Mouse (Mus musculus) limb, embryonic 15.5 days (tissue): ENCODE measurements around the gene Atl1. TPM values are rescaled to one million over a fixed set of nuclear protein-coding genes. Genes with fewer than 3 reads are reported as not detected.

Experiments used
- ATAC-seq: fragments of 200-750 bp; cut with Nextera tagmentation; 2 replicates; pipeline ENCODE4 v1.8.0; 2017; ENCODE audit warnings: low read depth, moderate TSS enrichment; ENCODE audit not compliant: insufficient number of reproducible peaks, low FRiP score, low TSS enrichment
- H3K27ac ChIP-seq: fragments of 300-500 bp; sonication (generic); 2 replicates; pipeline ENCODE4 v1.5.1; 2015; ENCODE audit warnings: moderate library complexity, mild to moderate bottlenecking, inconsistent platforms
- H3K27me3 ChIP-seq: fragments of 300-500 bp; sonication (generic); 2 replicates; pipeline ENCODE4 v1.6.1; 2015; ENCODE audit warnings: inconsistent platforms
- H3K36me3 ChIP-seq: fragments of 300-500 bp; sonication (generic); 2 replicates; pipeline ENCODE4 v1.6.1; 2015; ENCODE audit warnings: inconsistent platforms
- H3K4me1 ChIP-seq: fragments of 300-500 bp; sonication (generic); 2 replicates; pipeline ENCODE4 v1.6.1; 2015; ENCODE audit warnings: inconsistent platforms
- H3K4me2 ChIP-seq: fragments of 300-500 bp; sonication (generic); 2 replicates; pipeline ENCODE4 v1.6.1; 2015; ENCODE audit warnings: mild to moderate bottlenecking, inconsistent platforms
- H3K4me3 ChIP-seq: fragments of 300-500 bp; sonication (generic); 2 replicates; pipeline ENCODE4 v1.5.1; 2015; ENCODE audit warnings: mild to moderate bottlenecking, inconsistent platforms
- H3K9ac ChIP-seq: fragments of 300-500 bp; sonication (generic); 2 replicates; pipeline ENCODE4 v1.6.1; 2015; ENCODE audit warnings: inconsistent platforms
- H3K9me3 ChIP-seq: fragments of 300-500 bp; sonication (generic); 2 replicates; pipeline ENCODE4 v1.6.1; 2016; ENCODE audit warnings: inconsistent platforms
- WGBS: fragments of 180-500 bp; shearing (Covaris S2); methylation state at CpG from one replicate; pipeline ENCODE4 v1.1.7; 2015; 5-methylcytosine and 5-hydroxymethylcytosine counted together
- polyA plus RNA-seq: library from polyadenylated mRNA; unstranded; fragments of >200 nt; fragmentation: Nextera tagmentation; extraction: Ambion mirVana; gene quantifications from 2 replicates; pipeline ENCODE4 v1.2.1, GENCODE M21; 2015

The Atl1 gene
- polyA plus RNA-seq, 1 experiment from 2014 or later = 6.5 TPM

- Histone ChIP-seq H3K4me2 (no peak overlapping the region), H3K4me1 (peaks cover 37% of the 10 kb centered on the region), H3K27me3 (no peaks in the 10 kb centered on the region), H3K9me3 (no peaks in the 10 kb centered on the region), H3K9ac (no peak overlapping the region), H3K4me3 (no peak overlapping the region), H3K27ac (no peak overlapping the region), H3K36me3 (no peaks in the 10 kb centered on the region)
- ATAC-seq = no peak
- 66% methylated on average over 6 of the region's 6 CpGs for WGBS
Measured at GRCm38 (mm10) chr12:69887776-69888175, 4.6 kb upstream of the Atl1 start.

DNA sequence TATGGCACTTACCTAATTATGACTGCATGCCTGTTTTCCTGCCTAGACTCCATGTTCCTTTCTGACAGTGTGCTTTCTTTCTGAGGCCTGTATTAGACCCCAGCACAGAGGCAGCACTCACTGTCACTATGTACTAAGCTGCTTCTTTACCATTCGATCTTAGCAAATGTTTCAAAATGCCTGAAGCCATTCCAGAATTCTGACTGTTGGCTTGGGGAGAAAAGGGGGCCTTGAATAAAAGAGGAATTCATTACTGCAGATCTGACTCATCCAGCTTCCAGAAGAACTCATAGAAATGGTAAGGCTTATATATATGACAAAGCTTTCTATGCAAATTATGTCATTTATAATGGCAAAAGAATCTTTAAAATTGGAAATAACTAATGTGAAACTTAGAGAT is 4.1 kb upstream of the Atl1 start:
- Histone ChIP-seq H3K4me3 (no peak overlapping the region), H3K4me2 (no peak overlapping the region), H3K4me1 (peaks cover 37% of the 10 kb centered on the region), H3K27me3 (no peaks in the 10 kb centered on the region), H3K9ac (no peak overlapping the region), H3K27ac (no peak overlapping the region), H3K9me3 (no peaks in the 10 kb centered on the region), H3K36me3 (no peaks in the 10 kb centered on the region)
- no peak for ATAC-seq
- 50% methylated on average over 1 of the region's 1 CpGs for WGBS

- Histone ChIP-seq H3K36me3 (no peaks in the 10 kb centered on the region), H3K9me3 (no peaks in the 10 kb centered on the region), H3K27me3 (no peaks in the 10 kb centered on the region), H3K4me2 (peak overlapping the region; percentile 68), H3K27ac (peak overlapping the region; percentile 50; the same call in 1 of the 2 replicates), H3K4me1 (peaks cover 40% of the 10 kb centered on the region), H3K9ac (peak overlapping the region; percentile 2; the same call in 1 of the 2 replicates), H3K4me3 (peak overlapping the region; percentile 80)
- no peak for ATAC-seq
- 48% methylated on average over 6 of the region's 6 CpGs for WGBS
Measured at GRCm38 (mm10) chr12:69890051-69890450, 2.4 kb upstream of the Atl1 start.

- 13% methylated on average over 5 of the region's 5 CpGs for WGBS
- H3K36me3 ChIP-seq = no peaks in the 10 kb centered on the region
- no peak for ATAC-seq
- no peaks in the 10 kb centered on the region for H3K27me3 ChIP-seq
- peak overlapping the region; percentile 2; the same call in 1 of the 2 replicates for H3K9ac ChIP-seq
- H3K27ac ChIP-seq = peak overlapping the region; percentile 50
- peak overlapping the region; percentile 80 for H3K4me3 ChIP-seq
- H3K9me3 ChIP-seq = no peaks in the 10 kb centered on the region
- peaks cover 40% of the 10 kb centered on the region for H3K4me1 ChIP-seq
- H3K4me2 ChIP-seq = peak overlapping the region; percentile 68
Measured at GRCm38 (mm10) chr12:69890476-69890875, 1.9 kb upstream of the Atl1 start.

- 21% methylated on average over 3 of the region's 3 CpGs for WGBS
Measured at GRCm38 (mm10) chr12:69891721-69892120, 693 bp upstream of the Atl1 start.

GRCm38 (mm10) chr12:69893927-69894326 is 1.5 kb downstream of the Atl1 start:
- H3K9ac ChIP-seq = no peak overlapping the region
- H3K4me2 ChIP-seq = no peak overlapping the region
- H3K36me3 ChIP-seq = no peaks in the 10 kb centered on the region
- no peak overlapping the region for H3K27ac ChIP-seq
- H3K4me1 ChIP-seq = peaks cover 25% of the 10 kb centered on the region
- WGBS = 48% methylated on average over 6 of the region's 6 CpGs
- no peaks in the 10 kb centered on the region for H3K27me3 ChIP-seq
- H3K9me3 ChIP-seq = no peaks in the 10 kb centered on the region
- H3K4me3 ChIP-seq = no peak overlapping the region
- no peak for ATAC-seq

More at GRCm38 (mm10) chr12:69891721-69892120, 693 bp upstream of the Atl1 start:
- Histone ChIP-seq H3K27me3 (no peaks in the 10 kb centered on the region), H3K4me1 (peaks cover 40% of the 10 kb centered on the region), H3K27ac (peak overlapping the region; percentile 96), H3K4me2 (peak overlapping the region; percentile 68), H3K9ac (peak overlapping the region; percentile 95), H3K9me3 (no peaks in the 10 kb centered on the region), H3K36me3 (no peaks in the 10 kb centered on the region), H3K4me3 (peak overlapping the region; percentile 80)
- ATAC-seq = no peak

- no peaks in the 10 kb centered on the region for H3K36me3 ChIP-seq
- H3K4me2 ChIP-seq = no peak overlapping the region
- H3K27ac ChIP-seq = peak overlapping the region; percentile 52; the same call in 1 of the 2 replicates
- no peaks in the 10 kb centered on the region for H3K27me3 ChIP-seq
- H3K4me1 ChIP-seq = peaks cover 18% of the 10 kb centered on the region
- H3K4me3 ChIP-seq = no peak overlapping the region
- ATAC-seq = no peak
- 61% methylated on average over 2 of the region's 2 CpGs for WGBS
- H3K9me3 ChIP-seq = no peaks in the 10 kb centered on the region
- H3K9ac ChIP-seq = no peak overlapping the region
Measured at GRCm38 (mm10) chr12:69895046-69895445, 2.6 kb downstream of the Atl1 start.

DNA sequence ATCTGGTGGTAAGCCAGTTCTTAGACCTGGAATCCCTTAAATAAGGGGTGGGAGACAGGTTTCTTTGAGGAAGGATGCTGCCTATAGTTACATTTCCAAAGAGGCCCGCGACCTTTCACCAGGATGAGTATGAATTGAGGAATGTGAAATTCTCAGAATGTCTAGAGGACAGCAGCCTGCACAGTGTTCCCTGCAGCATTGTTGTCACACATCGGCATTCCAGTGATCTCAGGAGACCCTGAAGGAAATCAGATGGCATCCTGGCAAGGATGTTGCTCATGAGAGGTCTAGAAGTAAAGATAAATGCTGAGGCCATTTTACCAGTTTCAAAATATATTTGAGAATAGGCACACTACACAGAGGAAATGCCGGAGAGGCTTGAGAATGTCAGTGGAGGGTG is 5.7 kb downstream of the Atl1 start:
- no peak for ATAC-seq
- no peaks in the 10 kb centered on the region for H3K9me3 ChIP-seq
- no peak overlapping the region for H3K4me2 ChIP-seq
- no peaks in the 10 kb centered on the region for H3K27me3 ChIP-seq
- H3K36me3 ChIP-seq = no peaks in the 10 kb centered on the region
- H3K27ac ChIP-seq = no peak overlapping the region
- no peak overlapping the region for H3K9ac ChIP-seq
- peaks cover 3% of the 10 kb centered on the region for H3K4me1 ChIP-seq
- 79% methylated on average over 4 of the region's 4 CpGs for WGBS
- no peak overlapping the region for H3K4me3 ChIP-seq

DNA sequence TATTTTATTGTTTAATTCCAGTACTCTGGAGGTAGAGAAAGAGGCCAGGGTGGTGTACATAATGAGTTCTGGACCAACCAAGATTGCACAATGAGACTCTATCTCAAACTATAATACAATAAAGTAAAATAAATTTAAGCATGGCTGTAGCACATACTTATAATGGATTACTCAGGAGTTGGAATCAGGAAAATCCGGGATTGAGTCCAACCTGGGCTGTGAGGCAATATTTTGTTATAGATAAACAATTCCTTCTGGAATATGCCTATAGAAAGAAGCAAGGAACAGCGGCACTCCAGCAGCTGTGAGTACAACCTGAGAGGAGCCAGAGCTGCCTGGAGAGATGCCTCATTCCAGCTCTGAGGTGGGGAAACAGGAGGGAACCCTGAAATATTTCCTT is 12.6 kb downstream of the Atl1 start:
- no peak overlapping the region for H3K27ac ChIP-seq
- no peak overlapping the region for H3K9ac ChIP-seq
- 65% methylated on average over 2 of the region's 2 CpGs for WGBS
- no peak for ATAC-seq
- H3K4me3 ChIP-seq = no peak overlapping the region
- H3K9me3 ChIP-seq = no peaks in the 10 kb centered on the region
- H3K27me3 ChIP-seq = no peaks in the 10 kb centered on the region
- no peak overlapping the region for H3K4me2 ChIP-seq
- no peaks in the 10 kb centered on the region for H3K36me3 ChIP-seq
- peaks cover 12% of the 10 kb centered on the region for H3K4me1 ChIP-seq

DNA sequence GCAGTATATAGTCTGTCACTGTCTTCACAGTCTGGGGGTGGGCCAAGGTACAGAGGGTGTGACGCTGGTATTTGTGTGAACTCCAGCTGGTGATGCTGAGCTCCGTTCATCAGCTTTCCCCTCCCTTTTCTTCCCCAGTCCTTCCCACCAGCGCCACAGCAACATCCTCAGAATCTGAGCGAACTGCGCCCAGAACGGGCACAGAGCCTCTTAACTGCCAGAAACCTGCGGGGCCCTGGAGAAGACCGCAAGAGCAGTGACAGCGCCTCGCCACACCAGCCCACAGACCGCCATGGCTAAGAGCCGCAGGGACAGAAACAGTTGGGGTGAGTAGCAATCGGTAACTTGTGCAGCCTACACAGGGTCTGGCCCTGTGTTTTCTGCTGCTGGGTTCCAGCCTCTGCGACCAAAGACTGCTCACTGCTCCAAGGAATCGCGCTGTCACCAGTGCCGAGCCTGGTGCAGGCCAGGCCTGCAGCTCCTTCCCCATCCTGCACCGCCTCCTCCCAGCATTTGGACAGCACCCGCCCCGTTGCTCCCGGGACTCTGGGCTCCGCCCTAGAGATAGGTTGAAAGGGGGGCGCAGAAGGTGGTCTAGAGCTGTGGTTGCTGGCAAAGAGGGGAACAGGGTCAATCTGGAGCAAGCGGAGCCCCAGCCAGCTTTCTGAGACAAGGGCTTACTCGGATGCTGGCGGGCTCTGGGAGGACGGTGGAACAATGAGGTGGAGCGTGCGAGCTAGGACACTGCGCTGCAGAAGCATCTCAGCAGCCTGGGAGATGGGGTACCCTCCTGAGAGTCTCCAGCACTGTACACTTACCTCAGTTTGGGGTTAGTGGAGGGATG is 15.5 kb downstream of the Atl1 start:
- H3K36me3 ChIP-seq = no peaks in the 10 kb centered on the region
- no peak overlapping the region for H3K9ac ChIP-seq
- H3K4me1 ChIP-seq = peaks cover 12% of the 10 kb centered on the region
- no peaks in the 10 kb centered on the region for H3K9me3 ChIP-seq
- no peak for ATAC-seq
- H3K4me3 ChIP-seq = peak overlapping the region; percentile 27
- no peak overlapping the region for H3K27ac ChIP-seq
- H3K27me3 ChIP-seq = no peaks in the 10 kb centered on the region
- 8% methylated on average over 30 of the region's 30 CpGs for WGBS
- peak overlapping the region; percentile 61 for H3K4me2 ChIP-seq

DNA sequence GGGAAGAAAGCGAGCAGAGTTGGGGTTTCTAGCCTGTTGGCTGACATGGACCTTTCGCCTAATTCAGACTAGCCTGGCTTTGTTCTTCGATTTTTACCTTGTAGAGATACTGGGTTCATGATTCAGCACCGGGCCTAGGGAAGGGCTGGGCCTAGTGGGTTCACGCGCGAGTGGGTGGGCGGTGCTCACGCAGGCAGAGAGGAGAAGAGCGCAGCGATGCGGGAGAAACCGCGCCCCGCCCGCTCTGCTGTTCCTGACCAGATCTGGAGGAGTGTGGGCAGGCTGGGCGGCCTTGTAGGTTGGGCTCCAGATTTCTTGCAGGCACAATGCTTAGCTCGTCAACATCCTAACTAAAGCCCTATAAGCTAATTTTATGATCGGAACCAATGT is 16.1 kb downstream of the Atl1 start:
- H3K4me1 ChIP-seq = peaks cover 12% of the 10 kb centered on the region
- no peaks in the 10 kb centered on the region for H3K9me3 ChIP-seq
- H3K27me3 ChIP-seq = no peaks in the 10 kb centered on the region
- H3K27ac ChIP-seq = no peak overlapping the region
- no peak for ATAC-seq
- WGBS = 34% methylated on average over 18 of the region's 19 CpGs
- H3K4me3 ChIP-seq = peak overlapping the region; percentile 27
- H3K9ac ChIP-seq = no peak overlapping the region
- H3K4me2 ChIP-seq = peak overlapping the region; percentile 61
- no peaks in the 10 kb centered on the region for H3K36me3 ChIP-seq

- no peak for ATAC-seq
- Histone ChIP-seq H3K4me1 (peaks cover 12% of the 10 kb centered on the region), H3K9ac (no peak overlapping the region), H3K4me2 (no peak overlapping the region), H3K36me3 (no peaks in the 10 kb centered on the region), H3K27ac (no peak overlapping the region), H3K4me3 (no peak overlapping the region), H3K9me3 (no peaks in the 10 kb centered on the region), H3K27me3 (no peaks in the 10 kb centered on the region)
- 89% methylated on average over 7 of the region's 7 CpGs for WGBS
Measured at GRCm38 (mm10) chr12:69911906-69912305, 19.5 kb downstream of the Atl1 start.
